Mouse (Mus musculus) hindbrain, embryonic 15.5 days (tissue): Measurements from ENCODE around the gene Rnd1. TPM values are rescaled to one million over a fixed set of nuclear protein-coding genes. Genes with fewer than 3 reads are reported as not detected.

ENCODE experiments used
- ATAC-seq: fragments of 200-750 bp; cut with Nextera tagmentation; 2 replicates; pipeline ENCODE4 v1.8.0; 2017; ENCODE audit warnings: low read depth, moderate number of reproducible peaks, moderate TSS enrichment; ENCODE audit not compliant: low FRiP score
- H3K27ac ChIP-seq: fragments of 300-500 bp; sonication (generic); replicated peaks from 2 replicates; pipeline ENCODE4 v1.5.1; 2015; ENCODE audit warnings: mild to moderate bottlenecking, inconsistent platforms
- H3K27me3 ChIP-seq: fragments of 300-500 bp; sonication (generic); 2 replicates; pipeline ENCODE4 v1.6.1; 2015; ENCODE audit warnings: control low read depth, inconsistent platforms
- H3K36me3 ChIP-seq: fragments of 300-500 bp; sonication (generic); 2 replicates; pipeline ENCODE4 v1.6.1; 2015; ENCODE audit warnings: control low read depth, inconsistent platforms
- H3K4me1 ChIP-seq: fragments of 300-500 bp; sonication (generic); replicated peaks from 2 replicates; pipeline ENCODE4 v1.6.1; 2015; ENCODE audit warnings: control low read depth, inconsistent platforms
- H3K4me2 ChIP-seq: fragments of 300-500 bp; sonication (generic); 2 replicates; pipeline ENCODE4 v1.6.1; 2015; ENCODE audit warnings: moderate library complexity, mild to moderate bottlenecking, inconsistent platforms
- H3K4me3 ChIP-seq: fragments of 300-500 bp; sonication (generic); 2 replicates; pipeline ENCODE4 v1.5.1; 2015; ENCODE audit warnings: mild to moderate bottlenecking, inconsistent platforms
- H3K9ac ChIP-seq: fragments of 300-500 bp; sonication (generic); 2 replicates; pipeline ENCODE4 v1.6.1; 2015; ENCODE audit warnings: inconsistent platforms
- H3K9me3 ChIP-seq: fragments of 300-500 bp; sonication (generic); 2 replicates; pipeline ENCODE4 v1.6.1; 2016; ENCODE audit warnings: control low read depth, inconsistent platforms
- WGBS: fragments of 180-500 bp; shearing (Covaris S2); methylation state at CpG from one replicate; pipeline ENCODE4 v1.1.7; 2015; 5-methylcytosine and 5-hydroxymethylcytosine counted together
- polyA plus RNA-seq: library from polyadenylated mRNA; unstranded; fragments of >200 nt; fragmentation: Nextera tagmentation; extraction: Ambion mirVana; gene quantifications from 2 replicates; pipeline ENCODE4 v1.2.1, GENCODE M21; 2015

Gene Rnd1
- polyA plus RNA-seq, 1 experiment from 2014 or later = 10.3 TPM

- Histone ChIP-seq H3K4me1 (peaks cover 66% of the 10 kb centered on the region), H3K9me3 (no peaks in the 10 kb centered on the region), H3K27me3 (peaks cover 5% of the 10 kb centered on the region; the same call in 1 of the 2 replicates), H3K9ac (peak overlapping the region; percentile 88), H3K36me3 (0 out of 2 replicates have a peak, but pooled peaks cover 2% of the 10 kb centered on the region), H3K27ac (peak overlapping the region; percentile 96), H3K4me3 (peak overlapping the region; percentile 81), H3K4me2 (peak overlapping the region; percentile 87)
- under 1% methylated on average over 25 of the region's 25 CpGs for WGBS
- no peak; the same call in 1 of the 2 replicates for ATAC-seq
These were observed 43.3 kb downstream of the Rnd1 start for GRCm38 (mm10) chr15:98633822-98634470.

DNA sequence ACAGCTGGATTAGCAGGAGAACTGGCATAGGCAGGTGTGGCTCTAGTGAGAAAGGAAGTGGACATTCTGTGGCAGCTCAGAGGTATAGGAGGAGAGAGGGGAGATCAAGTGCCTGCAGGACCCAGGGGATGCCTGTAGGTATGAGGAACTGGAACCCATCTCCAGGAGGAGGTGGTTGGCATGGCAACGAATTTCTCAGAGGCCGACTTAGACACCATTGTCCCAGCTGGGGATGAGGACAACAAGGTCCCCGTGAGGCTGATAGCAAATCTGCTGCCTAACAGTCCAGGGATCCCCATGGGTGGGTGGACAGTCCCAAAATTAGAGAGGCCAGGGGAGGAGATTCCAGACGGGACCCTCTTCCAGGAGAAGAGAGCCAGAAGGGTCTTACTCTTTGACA is 44.3 kb downstream of the Rnd1 start:
- 0% methylated on average over 4 of the region's 4 CpGs for WGBS
- Histone ChIP-seq H3K4me1 (peaks cover 75% of the 10 kb centered on the region), H3K9ac (peak overlapping the region; percentile 88), H3K27ac (peak overlapping the region; percentile 96), H3K4me3 (peak overlapping the region; percentile 81), H3K27me3 (peaks cover 5% of the 10 kb centered on the region; the same call in 1 of the 2 replicates), H3K9me3 (no peaks in the 10 kb centered on the region), H3K4me2 (peak overlapping the region; percentile 87), H3K36me3 (no peaks in the 10 kb centered on the region)
- ATAC-seq = no peak

- WGBS = 1% methylated on average over 25 of the region's 25 CpGs
- Histone ChIP-seq H3K27me3 (peaks cover 5% of the 10 kb centered on the region; the same call in 1 of the 2 replicates), H3K36me3 (no peaks in the 10 kb centered on the region), H3K4me3 (peak overlapping the region; percentile 81), H3K9me3 (no peaks in the 10 kb centered on the region), H3K9ac (peak overlapping the region; percentile 88), H3K27ac (peak overlapping the region; percentile 96), H3K4me1 (peaks cover 68% of the 10 kb centered on the region), H3K4me2 (peak overlapping the region; percentile 87)
- ATAC-seq = peak; percentile 54
These were observed 45.0 kb downstream of the Rnd1 start for GRCm38 (mm10) chr15:98632107-98632744.

- Histone ChIP-seq H3K9me3 (no peaks in the 10 kb centered on the region), H3K27ac (peak overlapping the region; percentile 96), H3K4me1 (peaks cover 61% of the 10 kb centered on the region), H3K27me3 (peaks cover 5% of the 10 kb centered on the region; the same call in 1 of the 2 replicates), H3K36me3 (no peaks in the 10 kb centered on the region), H3K4me3 (peak overlapping the region; percentile 81), H3K4me2 (peak overlapping the region; percentile 87), H3K9ac (peak overlapping the region; percentile 88)
- WGBS = under 1% methylated on average over 18 of the region's 18 CpGs
- ATAC-seq = peak; percentile 17; the same call in 1 of the 2 replicates
These were observed 45.8 kb downstream of the Rnd1 start for GRCm38 (mm10) chr15:98631493-98631892.

GRCm38 (mm10) chr15:98630540-98630939 is 46.7 kb downstream of the Rnd1 start, which contains the start of gene Cacnb3:
Gene Cacnb3, plus strand, starts transcription at chr15:98630840.
- H3K27me3 ChIP-seq = peaks cover 5% of the 10 kb centered on the region; the same call in 1 of the 2 replicates
- peak within 1 kb of the TSS; percentile 96 for H3K27ac ChIP-seq
- peak within 1 kb of the TSS; percentile 87 for H3K4me2 ChIP-seq
- H3K9me3 ChIP-seq = no peaks in the 10 kb centered on the region
- ATAC-seq = no peak
- no peaks in the 10 kb centered on the region for H3K36me3 ChIP-seq
- WGBS = 41% methylated on average over 4 of the region's 4 CpGs
- H3K9ac ChIP-seq = peak within 1 kb of the TSS; percentile 88
- peaks cover 52% of the 10 kb centered on the region for H3K4me1 ChIP-seq
- H3K4me3 ChIP-seq = peak within 1 kb of the TSS; percentile 81

DNA sequence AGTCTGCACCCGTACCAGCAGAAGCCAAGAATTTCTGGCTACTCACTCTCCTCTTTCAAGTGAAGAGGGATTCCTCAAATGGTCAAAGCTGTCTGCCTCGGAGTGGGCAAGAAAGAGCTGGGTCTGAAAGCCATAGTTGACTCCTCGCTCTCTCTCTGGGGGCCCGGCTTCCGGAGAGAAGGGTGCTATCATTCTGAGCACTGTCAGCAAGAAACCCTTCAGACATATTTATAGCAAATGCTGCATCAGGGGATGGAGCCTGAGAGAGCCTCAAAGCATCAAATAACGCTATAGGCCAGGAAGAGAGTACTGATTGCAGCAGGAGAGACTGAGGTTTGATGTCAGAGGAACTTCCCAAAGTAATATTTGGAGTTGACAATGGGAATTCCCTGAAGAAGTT is 47.8 kb downstream of the Rnd1 start:
- Histone ChIP-seq H3K9ac (no peak overlapping the region), H3K4me2 (peak overlapping the region; percentile 50; the same call in 1 of the 2 replicates), H3K4me3 (no peak overlapping the region), H3K4me1 (peaks cover 47% of the 10 kb centered on the region), H3K27me3 (peaks cover 5% of the 10 kb centered on the region; the same call in 1 of the 2 replicates), H3K9me3 (no peaks in the 10 kb centered on the region), H3K36me3 (no peaks in the 10 kb centered on the region), H3K27ac (peak overlapping the region; percentile 59)
- 55% methylated on average over 6 of the region's 6 CpGs for WGBS
- ATAC-seq = no peak

- peaks cover 5% of the 10 kb centered on the region; the same call in 1 of the 2 replicates for H3K27me3 ChIP-seq
- 7% methylated on average over 20 of the region's 20 CpGs for WGBS
- H3K4me3 ChIP-seq = peak overlapping the region; percentile 12; the same call in 1 of the 2 replicates
- peak overlapping the region; percentile 50 for H3K4me2 ChIP-seq
- no peak for ATAC-seq
- H3K4me1 ChIP-seq = peaks cover 47% of the 10 kb centered on the region
- H3K9ac ChIP-seq = peak overlapping the region; percentile 23
- no peaks in the 10 kb centered on the region for H3K9me3 ChIP-seq
- H3K27ac ChIP-seq = peak overlapping the region; percentile 59
- no peaks in the 10 kb centered on the region for H3K36me3 ChIP-seq
These were observed 48.5 kb downstream of the Rnd1 start for GRCm38 (mm10) chr15:98628589-98629254.

- H3K4me1 ChIP-seq = peaks cover 28% of the 10 kb centered on the region
- WGBS = 80% methylated on average over 7 of the region's 7 CpGs
These were observed 50.6 kb downstream of the Rnd1 start for GRCm38 (mm10) chr15:98626487-98627212.

DNA sequence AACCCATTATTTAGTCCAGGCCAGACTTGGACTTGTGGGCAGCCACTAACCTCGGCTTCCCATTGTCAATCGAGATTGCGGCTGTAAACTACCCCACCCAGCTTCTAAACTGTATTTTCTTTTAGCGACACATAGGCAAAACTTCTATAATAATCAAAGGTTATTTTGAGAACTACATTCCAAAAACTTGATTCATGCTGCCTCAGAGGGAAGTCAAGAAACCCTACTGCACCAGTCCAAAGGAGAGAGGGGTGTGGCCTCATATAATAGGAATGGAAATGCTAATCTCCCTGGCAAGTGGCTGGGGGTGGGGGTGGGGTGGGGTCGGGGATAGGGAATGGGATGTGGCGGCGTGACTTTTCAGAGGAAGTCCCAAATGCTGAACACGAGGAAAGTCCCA is 51.2 kb downstream of the Rnd1 start:
- no peak overlapping the region for H3K4me2 ChIP-seq
- no peak overlapping the region for H3K27ac ChIP-seq
- 15% methylated on average over 8 of the region's 8 CpGs for WGBS
- H3K36me3 ChIP-seq = no peaks in the 10 kb centered on the region
- peaks cover 22% of the 10 kb centered on the region for H3K4me1 ChIP-seq
- no peak for ATAC-seq
- no peak overlapping the region for H3K4me3 ChIP-seq
- no peaks in the 10 kb centered on the region for H3K9me3 ChIP-seq
- peaks cover 5% of the 10 kb centered on the region; the same call in 1 of the 2 replicates for H3K27me3 ChIP-seq
- H3K9ac ChIP-seq = no peak overlapping the region

More at GRCm38 (mm10) chr15:98626487-98627212, 50.6 kb downstream of the Rnd1 start:
- Histone ChIP-seq H3K9me3 (no peaks in the 10 kb centered on the region), H3K9ac (no peak overlapping the region), H3K4me2 (no peak overlapping the region), H3K27me3 (peaks cover 5% of the 10 kb centered on the region; the same call in 1 of the 2 replicates), H3K4me3 (no peak overlapping the region), H3K36me3 (no peaks in the 10 kb centered on the region), H3K27ac (no peak overlapping the region)
- no peak for ATAC-seq

DNA sequence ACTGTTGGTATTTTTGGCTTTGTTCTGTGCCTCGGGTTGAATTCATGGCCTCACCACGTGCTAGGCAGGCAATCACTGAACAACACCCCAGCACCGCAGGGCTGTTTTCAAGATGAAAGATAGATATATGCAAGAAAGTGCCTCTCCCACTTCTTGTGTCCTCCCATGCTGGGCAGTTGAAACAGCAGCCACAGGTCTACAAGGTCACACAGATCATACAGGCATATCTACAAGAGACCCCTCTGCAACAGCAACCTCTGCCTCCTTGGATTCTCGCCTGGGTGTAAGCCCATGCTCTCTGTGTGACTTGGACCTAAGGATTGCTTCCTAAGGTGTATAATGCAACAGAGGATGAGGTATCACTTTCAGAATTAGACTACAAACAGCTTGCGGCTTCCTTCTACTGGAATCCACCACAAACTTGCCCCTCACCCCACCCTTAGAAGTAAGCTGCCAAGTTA is 53.9 kb downstream of the Rnd1 start:
- Histone ChIP-seq H3K9me3 (no peaks in the 10 kb centered on the region), H3K27me3 (no peaks in the 10 kb centered on the region), H3K36me3 (no peaks in the 10 kb centered on the region), H3K4me2 (no peak overlapping the region), H3K4me3 (no peak overlapping the region), H3K27ac (no peak overlapping the region), H3K4me1 (peaks cover 4% of the 10 kb centered on the region), H3K9ac (no peak overlapping the region)
- WGBS = 57% methylated on average over 5 of the region's 5 CpGs
- no peak for ATAC-seq

DNA sequence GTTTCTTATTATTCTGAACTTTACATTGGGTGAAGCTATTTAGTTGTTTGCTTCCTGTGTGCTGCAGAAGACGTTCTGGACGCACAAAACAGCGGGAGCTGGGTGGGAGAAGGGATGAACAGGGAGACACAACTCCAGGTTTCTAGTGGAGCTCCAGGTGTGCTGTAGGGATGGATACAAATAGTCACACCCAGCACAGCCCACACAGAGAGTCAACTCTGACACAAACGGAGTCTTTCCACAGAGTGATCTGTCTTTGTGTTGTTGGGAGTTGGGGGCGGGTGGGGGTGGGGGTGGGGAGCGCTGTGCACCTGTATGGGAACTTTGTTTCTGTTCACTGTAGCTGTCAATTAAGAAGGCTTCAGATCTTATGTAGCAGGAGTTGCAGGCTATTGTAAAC is 54.5 kb downstream of the Rnd1 start:
- H3K9me3 ChIP-seq = no peaks in the 10 kb centered on the region
- H3K4me1 ChIP-seq = no peaks in the 10 kb centered on the region
- no peaks in the 10 kb centered on the region for H3K27me3 ChIP-seq
- no peak overlapping the region for H3K9ac ChIP-seq
- H3K4me2 ChIP-seq = no peak overlapping the region
- no peak for ATAC-seq
- no peak overlapping the region for H3K27ac ChIP-seq
- H3K36me3 ChIP-seq = no peaks in the 10 kb centered on the region
- H3K4me3 ChIP-seq = no peak overlapping the region
- 18% methylated on average over 6 of the region's 6 CpGs for WGBS
